Mouse (Mus musculus) cerebellum, adult 9-11 months (tissue): ENCODE data around the gene Ppp2r5c.

Experiments
- DNase-seq: peaks from one replicate; pipeline ENCODE4 v3.0.0; 2022

Gene Ppp2r5c

GRCm38 (mm10) chr12:110520236-110520987 is 73.5 kb downstream of the Ppp2r5c start:
- no peak for DNase-seq

GRCm38 (mm10) chr12:110523526-110523925 is 76.6 kb downstream of the Ppp2r5c start:
- no peak for DNase-seq

DNA sequence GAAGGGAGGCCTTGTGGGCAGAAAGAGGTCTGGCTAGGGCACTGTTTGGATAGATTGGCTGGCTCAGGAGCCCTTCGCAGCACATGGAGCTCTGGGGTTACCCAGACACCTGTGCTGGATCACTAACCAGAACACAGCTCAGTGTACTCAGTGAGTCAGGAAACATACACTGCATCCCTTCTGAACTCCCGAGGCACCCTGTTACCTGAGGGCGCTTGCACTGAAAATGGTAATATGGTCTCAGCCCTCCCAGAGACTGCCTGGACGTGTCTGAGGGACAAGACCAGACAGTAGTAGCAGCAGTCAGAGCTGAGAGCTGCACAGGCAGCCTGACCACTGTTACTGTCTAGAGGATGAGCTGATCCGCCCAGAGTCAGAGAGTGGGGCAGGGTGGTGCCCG is 85.8 kb downstream of the Ppp2r5c start:
- DNase-seq: no peak

GRCm38 (mm10) chr12:110533151-110533550 is 86.2 kb downstream of the Ppp2r5c start:
- no peak for DNase-seq

GRCm38 (mm10) chr12:110533832-110534231 is 86.9 kb downstream of the Ppp2r5c start:
- no peak for DNase-seq

GRCm38 (mm10) chr12:110535361-110535760 is 88.4 kb downstream of the Ppp2r5c start:
- DNase-seq: no peak

- peak; percentile 32 for DNase-seq
These were observed 90.8 kb downstream of the Ppp2r5c start for GRCm38 (mm10) chr12:110537751-110538150.

DNA sequence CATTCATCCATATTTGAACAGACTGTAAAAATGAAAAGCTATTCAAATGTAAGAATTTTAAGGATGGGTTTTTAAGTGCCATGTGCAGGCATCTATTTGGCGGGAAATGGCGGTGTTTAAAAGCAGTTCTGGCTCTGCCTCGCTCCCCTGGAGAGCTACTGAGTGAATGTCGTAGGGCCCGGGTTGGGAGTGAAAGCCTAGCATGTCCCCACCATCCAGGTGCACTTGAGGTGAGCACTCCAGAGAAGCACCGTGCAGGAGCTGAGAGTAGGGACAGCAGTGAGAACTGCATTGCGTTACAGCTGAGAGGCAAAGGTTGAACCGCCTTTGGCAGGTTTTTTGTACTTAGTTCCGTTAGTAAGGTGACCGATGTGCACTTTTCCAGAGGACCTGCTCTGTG is 92.4 kb downstream of the Ppp2r5c start:
- DNase-seq: no peak

- DNase-seq: no peak
These were observed 92.9 kb downstream of the Ppp2r5c start for GRCm38 (mm10) chr12:110539798-110540197.

DNA sequence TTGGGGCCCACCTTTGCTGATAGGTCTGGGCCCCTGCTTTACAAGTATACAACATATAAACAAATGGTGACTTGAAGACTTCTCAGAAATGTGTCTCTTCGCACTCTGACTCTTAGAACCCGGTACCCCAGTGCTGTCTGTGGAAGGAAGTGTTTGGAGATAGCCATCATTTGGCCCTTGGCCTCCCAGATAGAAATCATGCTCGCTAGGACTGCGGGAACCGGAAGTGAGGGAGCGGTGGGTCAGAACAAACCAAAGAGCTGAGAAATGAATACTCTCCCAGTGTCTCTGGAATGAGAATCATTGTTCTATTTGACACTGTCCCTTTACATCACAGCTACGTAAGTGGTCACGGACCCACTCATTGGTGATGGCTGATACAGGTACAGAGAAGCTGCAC is 93.4 kb downstream of the Ppp2r5c start:
- DNase-seq: no peak

DNA sequence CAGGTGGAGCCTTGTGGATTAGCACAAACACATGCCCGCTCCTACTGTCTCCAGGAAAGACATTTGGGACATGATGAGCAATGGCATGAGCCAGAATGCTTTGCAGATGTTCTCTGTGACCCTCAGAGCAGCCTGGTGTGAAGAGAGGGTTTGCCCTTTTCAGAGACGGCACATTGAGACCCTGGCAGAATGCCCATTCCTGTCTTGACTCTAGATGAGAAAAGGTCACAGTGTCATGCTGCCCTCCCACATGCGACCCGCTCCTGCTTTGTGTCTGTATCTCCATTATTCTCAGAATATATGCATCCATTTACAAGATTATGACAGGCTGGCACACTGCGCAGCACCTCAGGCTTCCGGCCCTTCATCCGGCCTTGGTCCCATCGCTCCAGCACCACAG is 94.1 kb downstream of the Ppp2r5c start:
- DNase-seq: no peak

- DNase-seq: no peak
These were observed 94.6 kb downstream of the Ppp2r5c start for GRCm38 (mm10) chr12:110541528-110541927.

DNA sequence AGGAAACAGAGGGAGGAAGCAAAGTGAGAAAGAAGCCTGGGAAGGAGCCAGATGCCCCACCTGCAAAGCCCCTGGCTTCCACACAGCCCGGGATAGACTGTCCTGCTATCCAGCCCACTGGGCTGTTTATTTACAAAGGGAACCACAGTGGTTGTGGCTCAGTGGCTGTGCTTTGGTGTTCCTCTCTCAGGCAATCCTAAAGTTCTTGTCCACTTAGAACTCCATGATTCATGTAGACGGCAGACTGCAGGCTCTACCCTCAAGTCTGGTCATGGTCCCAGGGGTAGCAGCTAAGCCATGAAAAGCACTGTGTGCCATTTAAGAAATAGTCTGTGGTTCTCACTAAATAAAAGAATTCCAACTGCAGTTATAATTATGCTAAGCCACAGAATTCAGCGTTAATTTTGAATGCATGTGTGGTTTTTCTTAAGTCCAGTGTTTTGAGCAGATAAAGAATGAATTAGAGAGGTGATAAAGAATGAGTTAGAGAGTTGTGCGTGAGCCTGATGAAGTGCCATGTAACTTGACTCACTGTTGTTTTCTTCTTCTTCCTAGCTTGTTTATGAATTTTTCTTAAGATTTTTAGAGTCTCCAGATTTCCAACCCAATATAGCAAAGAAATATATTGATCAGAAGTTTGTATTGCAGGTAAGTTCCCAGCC is 98.3 kb downstream of the Ppp2r5c start:
- no peak for DNase-seq

- no peak for DNase-seq
These were observed 100.7 kb downstream of the Ppp2r5c start for GRCm38 (mm10) chr12:110547573-110547972.

GRCm38 (mm10) chr12:110549437-110550112 is 102.7 kb downstream of the Ppp2r5c start:
- DNase-seq: no peak

GRCm38 (mm10) chr12:110550364-110550763 is 103.4 kb downstream of the Ppp2r5c start:
- no peak for DNase-seq

- DNase-seq: no peak
These were observed 105.2 kb downstream of the Ppp2r5c start for GRCm38 (mm10) chr12:110552113-110552512.

- no peak for DNase-seq
These were observed 106.4 kb downstream of the Ppp2r5c start for GRCm38 (mm10) chr12:110553362-110553761.

DNA sequence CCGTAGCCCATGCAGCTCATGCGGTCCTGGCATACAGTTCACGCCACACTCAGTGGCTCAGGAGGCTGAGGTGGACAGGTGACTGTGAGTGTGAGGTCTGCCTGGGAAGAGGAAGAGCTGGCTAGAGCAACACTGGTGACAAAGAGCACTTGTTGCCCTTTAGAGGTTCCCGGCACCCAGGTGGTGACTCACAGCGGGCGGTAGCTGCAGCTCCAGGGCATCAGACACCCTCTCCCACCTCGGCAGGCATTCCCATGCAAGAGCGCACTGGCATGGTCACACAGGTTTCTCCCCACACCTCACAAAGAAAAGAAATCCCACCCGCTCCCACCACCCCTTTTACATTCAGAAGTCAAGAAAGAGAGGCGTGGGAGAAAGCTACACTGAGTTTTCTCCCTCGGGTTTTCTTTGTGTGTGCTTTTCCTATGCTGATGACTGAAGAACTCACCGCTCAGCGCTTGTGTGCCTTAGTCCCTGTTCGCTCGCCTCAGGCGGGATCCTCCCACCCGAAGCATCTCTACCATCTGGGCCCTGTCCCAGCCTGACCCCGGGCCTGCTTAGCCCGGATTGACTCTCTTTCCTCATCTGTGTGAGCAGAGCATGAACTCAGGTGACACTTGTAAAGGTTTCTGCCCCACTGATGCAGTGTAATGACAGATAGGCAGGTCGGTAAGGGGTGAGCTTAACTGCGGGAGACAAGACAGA is 108.8 kb downstream of the Ppp2r5c start:
- DNase-seq: no peak

DNA sequence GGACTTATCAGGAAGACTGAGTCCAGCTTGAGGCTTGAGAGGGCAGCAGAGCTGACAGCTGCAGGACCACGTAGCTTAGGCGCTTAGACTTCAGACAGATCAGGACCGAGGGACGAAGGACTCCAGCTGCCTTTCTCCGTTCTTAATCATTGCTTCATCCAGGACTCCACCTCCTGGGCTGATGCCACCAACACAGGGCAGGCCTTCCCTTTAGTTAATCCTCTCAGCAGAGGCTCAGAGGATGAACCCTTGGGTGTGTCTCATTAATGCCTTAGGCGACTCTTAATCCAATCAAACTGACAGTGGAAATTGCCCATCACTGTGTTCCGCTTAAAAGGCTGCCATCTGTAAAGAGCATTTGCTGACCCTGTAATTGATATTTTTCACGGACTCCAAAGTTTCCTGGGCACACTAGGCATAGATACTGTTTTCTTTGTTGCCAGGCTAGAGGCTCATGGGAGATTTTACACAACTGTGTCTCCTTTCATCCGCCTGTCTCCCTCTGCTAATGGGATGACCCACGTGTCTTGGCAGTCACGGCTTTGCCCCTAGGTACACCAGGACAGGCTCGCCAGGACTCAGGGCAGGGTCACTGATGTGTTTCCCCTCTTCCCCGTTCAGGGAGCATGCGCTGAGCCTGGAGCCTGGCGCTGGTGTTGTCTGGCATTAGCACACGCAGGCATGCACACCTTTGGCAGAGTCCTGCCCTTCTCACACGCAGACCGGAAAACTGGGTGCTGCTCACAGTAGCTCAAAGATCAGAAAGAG is 110.1 kb downstream of the Ppp2r5c start:
- DNase-seq: no peak

DNA sequence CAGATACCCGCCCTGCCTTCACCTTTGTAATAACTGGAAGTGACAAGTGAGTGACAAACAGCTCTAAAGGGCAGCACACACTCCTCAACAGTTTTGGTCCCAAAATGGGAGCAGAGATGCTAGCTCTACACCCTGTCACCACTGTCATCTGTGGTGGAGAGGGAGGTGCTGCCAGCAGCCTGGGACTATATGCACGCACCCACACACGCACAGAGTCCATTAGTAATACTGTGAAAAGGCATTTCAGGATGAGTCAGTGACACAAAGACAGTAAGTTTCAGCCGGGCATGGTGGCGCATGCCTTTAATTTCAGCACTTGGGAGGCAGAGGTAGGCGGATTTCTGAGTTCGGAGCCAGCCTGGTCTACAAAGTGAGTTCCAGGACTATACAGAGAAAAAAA is 111.3 kb downstream of the Ppp2r5c start:
- no peak for DNase-seq

DNA sequence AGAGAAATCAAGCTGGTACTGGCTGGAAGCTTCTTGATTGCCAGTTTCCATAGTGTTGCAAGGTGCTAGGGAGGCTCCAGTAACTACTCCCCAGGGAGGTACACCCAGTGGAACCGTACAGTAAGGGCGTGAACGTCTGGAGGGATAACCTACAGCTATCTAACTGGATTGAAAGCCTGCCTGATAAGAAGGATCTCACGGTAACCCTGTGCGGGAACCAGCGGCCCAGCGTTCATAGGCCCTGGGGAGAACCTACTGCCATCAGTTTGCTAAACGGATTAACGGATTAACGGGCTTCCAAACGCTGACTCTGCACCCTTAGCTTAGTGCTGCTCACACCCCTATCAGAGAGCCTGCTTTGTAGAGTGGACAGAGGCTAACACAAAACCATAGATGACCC is 116.5 kb downstream of the Ppp2r5c start:
- DNase-seq: no peak

DNA sequence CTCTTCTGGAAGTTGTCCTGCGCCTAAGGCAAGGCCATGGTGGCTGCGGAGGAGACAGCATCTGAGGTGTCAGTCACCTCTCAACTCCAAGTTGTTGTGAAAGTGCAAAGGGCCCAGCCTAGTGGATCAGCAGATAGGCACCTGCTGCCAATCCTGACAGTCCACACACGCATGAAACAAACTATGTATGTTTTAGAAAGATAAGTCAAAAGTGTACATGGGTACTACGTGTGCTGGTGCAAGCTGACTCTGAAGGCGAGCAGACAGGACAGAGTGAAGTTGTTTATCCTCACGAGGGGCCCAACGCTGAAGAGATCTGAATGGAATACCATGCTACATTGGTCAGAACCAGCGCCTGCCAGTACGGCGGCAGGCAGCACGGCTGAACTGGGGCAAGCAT is 117.9 kb downstream of the Ppp2r5c start:
- DNase-seq: no peak
